8 mouse cellular contexts compared by ENCODE assay signal in genomic region chr8:107576702-107577101, GRCm38 (mm10). TPM values are rescaled to one million over a fixed set of nuclear protein-coding genes. Genes with fewer than 3 reads are reported as not detected.
A peak's percentile ranks its signal among the peaks of the same experiment; 100 is the strongest.
DNase-seq lines count a peak whose midpoint lies in the region; ATAC-seq and TF ChIP-seq lines count a peak whose summit lies in the region.

No protein-coding gene starts in this region.

- WGBS in forebrain, embryonic 12.5 days: 8% methylated on average over 10 of the region's 10 CpGs
- 6% methylated on average over 10 of the region's 10 CpGs for WGBS in heart, postnatal 0 days
- WGBS in liver, embryonic 15.5 days (ENCODE audit: insufficient replicate concordance): 9% methylated on average over 10 of the region's 10 CpGs
- 8% methylated on average over 10 of the region's 10 CpGs for WGBS in neural tube, embryonic 14.5 days

- peaks cover 67% of the 10 kb centered on the region for H3K4me1 ChIP-seq in E14TG2a.4 (replicated peaks; ENCODE audit: low read depth, low read length)
- 0 out of 2 replicates have a peak, but pooled peaks cover 3% of the 10 kb centered on the region for H3K4me1 ChIP-seq in forebrain, embryonic 12.5 days
- no peaks in the 10 kb centered on the region for H3K4me1 ChIP-seq in heart, postnatal 0 days (ENCODE audit: control insufficient read depth, insufficient read depth)
- peaks cover 33% of the 10 kb centered on the region for H3K4me1 ChIP-seq in liver, embryonic 15.5 days (replicated peaks)
- peaks cover 5% of the 10 kb centered on the region; the same call in 1 of the 2 replicates for H3K4me1 ChIP-seq in neural tube, embryonic 14.5 days (ENCODE audit: control insufficient read depth, insufficient read depth, low read length)

- TF ChIP-seq EP300 in heart, postnatal 0 days (IDR thresholded peaks at IDR 0.05; ENCODE audit: low read depth): no peak

- H3K4me2 ChIP-seq in forebrain, embryonic 12.5 days: peak overlapping the region; percentile 11
- H3K4me2 ChIP-seq in heart, postnatal 0 days (ENCODE audit: low read depth, low read length): peak overlapping the region; percentile 43
- H3K4me2 ChIP-seq in liver, embryonic 15.5 days: peak overlapping the region; percentile 55
- H3K4me2 ChIP-seq in neural tube, embryonic 14.5 days (ENCODE audit: low read depth, low read length): peak overlapping the region; percentile 29

- no peak overlapping the region for H3K4me3 ChIP-seq in E14TG2a.4 (replicated peaks; ENCODE audit: low read length)
- H3K4me3 ChIP-seq in forebrain, embryonic 12.5 days (replicated peaks): no peak overlapping the region
- H3K4me3 ChIP-seq in heart, postnatal 0 days (ENCODE audit: low read depth, low read length): no peak overlapping the region
- H3K4me3 ChIP-seq in liver, embryonic 15.5 days (replicated peaks): 0 out of 2 replicates have a peak overlapping the region, but pooled peaks have one; percentile 17
- no peak overlapping the region for H3K4me3 ChIP-seq in neural tube, embryonic 14.5 days (ENCODE audit: low read depth, low read length)

- peak; percentile 83 for DNase-seq in c-Kit-positive CD71-negative TER-119-negative erythroid progenitor cells, embryonic 14.5 days (ENCODE audit: low read depth)
- DNase-seq in heart, postnatal 0 days (ENCODE audit: low spot score): peak; percentile 87
- peak; percentile 80 to 86 for DNase-seq in kidney, postnatal 36 days
- peak; percentile 79 for DNase-seq in testis, postnatal 14 days (ENCODE audit: low spot score)

- H3K9me3 ChIP-seq in E14TG2a.4 (ENCODE audit: low read length): no peaks in the 10 kb centered on the region
- no peaks in the 10 kb centered on the region for H3K9me3 ChIP-seq in forebrain, embryonic 12.5 days
- H3K9me3 ChIP-seq in heart, postnatal 0 days (replicated peaks; ENCODE audit: control insufficient read depth, low read length): no peaks in the 10 kb centered on the region
- no peaks in the 10 kb centered on the region for H3K9me3 ChIP-seq in liver, embryonic 15.5 days (replicated peaks)
- H3K9me3 ChIP-seq in neural tube, embryonic 14.5 days (ENCODE audit: control insufficient read depth, low read length): no peaks in the 10 kb centered on the region

- peak; percentile 86 for TF ChIP-seq CTCF in E14TG2a.4 (conservative IDR thresholded peaks at IDR 0.05; ENCODE audit: low read length)
- TF ChIP-seq CTCF in heart, postnatal 0 days (IDR thresholded peaks at IDR 0.05; ENCODE audit: low read depth): peak; percentile 85

- H3K27me3 ChIP-seq in E14TG2a.4 (ENCODE audit: insufficient read depth, low read length): no peaks in the 10 kb centered on the region
- H3K27me3 ChIP-seq in forebrain, embryonic 12.5 days: no peaks in the 10 kb centered on the region
- H3K27me3 ChIP-seq in heart, postnatal 0 days (ENCODE audit: control insufficient read depth, insufficient read depth, low read length): no peaks in the 10 kb centered on the region
- H3K27me3 ChIP-seq in liver, embryonic 15.5 days: no peaks in the 10 kb centered on the region
- no peaks in the 10 kb centered on the region for H3K27me3 ChIP-seq in neural tube, embryonic 14.5 days (ENCODE audit: control insufficient read depth, insufficient read depth, low read length)

- H3K9ac ChIP-seq in forebrain, embryonic 12.5 days: no peak overlapping the region
- H3K9ac ChIP-seq in heart, postnatal 0 days (replicated peaks; ENCODE audit: low read depth, low read length): no peak overlapping the region
- no peak overlapping the region for H3K9ac ChIP-seq in liver, embryonic 15.5 days
- no peak overlapping the region for H3K9ac ChIP-seq in neural tube, embryonic 14.5 days (replicated peaks; ENCODE audit: low read depth, low read length)

- ATAC-seq in forebrain, embryonic 12.5 days (ENCODE audit: low FRiP score): peak; percentile 62
- peak; percentile 73 for ATAC-seq in heart, postnatal 0 days (ENCODE audit: insufficient read depth, low read depth)
- no peak for ATAC-seq in liver, embryonic 15.5 days (ENCODE audit: insufficient read depth)
- ATAC-seq in neural tube, embryonic 14.5 days (ENCODE audit: low read depth): peak; percentile 86

- no peak overlapping the region for H3K27ac ChIP-seq in forebrain, embryonic 12.5 days
- no peak overlapping the region for H3K27ac ChIP-seq in heart, postnatal 0 days (ENCODE audit: low read depth)
- no peak overlapping the region for H3K27ac ChIP-seq in liver, embryonic 15.5 days (replicated peaks)
- no peak overlapping the region for H3K27ac ChIP-seq in neural tube, embryonic 14.5 days (ENCODE audit: low read depth, low read length)

- H3K36me3 ChIP-seq in E14TG2a.4 (ENCODE audit: insufficient read depth, low read length): peaks cover 44% of the 10 kb centered on the region
- peaks cover 39% of the 10 kb centered on the region for H3K36me3 ChIP-seq in forebrain, embryonic 12.5 days (replicated peaks)
- H3K36me3 ChIP-seq in heart, postnatal 0 days (replicated peaks; ENCODE audit: control insufficient read depth, insufficient read depth, low read length): peaks cover 34% of the 10 kb centered on the region
- peaks cover 37% of the 10 kb centered on the region for H3K36me3 ChIP-seq in liver, embryonic 15.5 days (replicated peaks)
- H3K36me3 ChIP-seq in neural tube, embryonic 14.5 days (ENCODE audit: control insufficient read depth, insufficient read depth, low read length): peaks cover 33% of the 10 kb centered on the region

RNA-seq across cellular contexts. Expression of gene Psmd7, which starts 11.6 kb away (rescaled TPM):
- polyA plus RNA-seq in forebrain, embryonic 12.5 days (2016; fragmentation: Nextera tagmentation; extraction: Ambion mirVana): 291 and 295 TPM in 2 replicates
- total RNA-seq in heart, postnatal 0 days (2014; rRNA removed; ENCODE audit: low replicate concordance): 25.4 and 27.6 TPM in 2 replicates
- 158 and 159 TPM in 2 replicates for polyA plus RNA-seq in heart, postnatal 0 days (2015; fragmentation: Nextera tagmentation; extraction: Ambion mirVana)
- 118 and 120 TPM in 2 replicates for polyA plus RNA-seq in liver, embryonic 15.5 days (2015; fragmentation: Nextera tagmentation; extraction: Ambion mirVana)
- 236 and 255 TPM in 2 replicates for polyA plus RNA-seq in neural tube, embryonic 14.5 days (2014; fragmentation: Nextera tagmentation; extraction: Ambion mirVana)
